Mouse (Mus musculus): ENCODE data around the gene H1foo.

- no peak for TF ChIP-seq CTCF (IDR thresholded peaks at IDR 0.05; ENCODE audit: borderline replicate concordance, insufficient read depth, low read length)
- no peak for TF ChIP-seq POLR2A (IDR thresholded peaks at IDR 0.05; ENCODE audit: low read depth, low read length)
Observed at GRCm38 (mm10) chr6:115995531-115995941, 50.8 kb downstream of the H1foo start.

All from embryonic fibroblast, embryonic 13.5 days (primary cell).